Mouse (Mus musculus): ENCODE results near the gene Myh3. TPM values are rescaled to one million over a fixed set of nuclear protein-coding genes. Genes with fewer than 3 reads are reported as not detected.

Gene Myh3
- polyA plus RNA-seq, 1 experiment, result 0.36 TPM

- H3K4me3 ChIP-seq (ENCODE audit: low read depth, low read length), result no peak overlapping the region
- no peak overlapping the region for H3K27ac ChIP-seq (ENCODE audit: insufficient read depth, low read length)
- no peaks in the 10 kb centered on the region for H3K27me3 ChIP-seq (ENCODE audit: control insufficient read depth, insufficient read depth, low read length, poor library complexity, severe bottlenecking)
- H3K9me3 ChIP-seq (replicated peaks; ENCODE audit: control insufficient read depth, insufficient read depth, low read length, poor library complexity, severe bottlenecking), result no peaks in the 10 kb centered on the region
- no peak for TF ChIP-seq EP300 (IDR thresholded peaks at IDR 0.05; ENCODE audit: insufficient read depth, low read depth, low read length)
- no peak for TF ChIP-seq CTCF (IDR thresholded peaks at IDR 0.05; ENCODE audit: low read depth, low read length)
- TF ChIP-seq POLR2A (IDR thresholded peaks at IDR 0.05; ENCODE audit: insufficient read depth, low read length), result no peak
- H3K9ac ChIP-seq (ENCODE audit: low read depth, poor library complexity, severe bottlenecking), result no peak overlapping the region
- H3K4me1 ChIP-seq (ENCODE audit: control insufficient read depth, insufficient read depth, low read length), result no peaks in the 10 kb centered on the region
- H3K36me3 ChIP-seq (ENCODE audit: control insufficient read depth, insufficient read depth, low read length, poor library complexity, severe bottlenecking), result no peaks in the 10 kb centered on the region
Observed at GRCm38 (mm10) chr11:67116725-67117124, 38.6 kb downstream of the Myh3 start.

GRCm38 (mm10) chr11:67119539-67120070 lies 41.5 kb downstream of the Myh3 start:
- H3K9me3 ChIP-seq (replicated peaks; ENCODE audit: control insufficient read depth, insufficient read depth, low read length, poor library complexity, severe bottlenecking), result no peaks in the 10 kb centered on the region
- H3K36me3 ChIP-seq (ENCODE audit: control insufficient read depth, insufficient read depth, low read length, poor library complexity, severe bottlenecking), result no peaks in the 10 kb centered on the region
- H3K27ac ChIP-seq (ENCODE audit: insufficient read depth, low read length), result no peak overlapping the region
- H3K27me3 ChIP-seq (ENCODE audit: control insufficient read depth, insufficient read depth, low read length, poor library complexity, severe bottlenecking), result no peaks in the 10 kb centered on the region
- no peaks in the 10 kb centered on the region for H3K4me1 ChIP-seq (ENCODE audit: control insufficient read depth, insufficient read depth, low read length)
- TF ChIP-seq CTCF (IDR thresholded peaks at IDR 0.05; ENCODE audit: low read depth, low read length) (no peak), EP300 (IDR thresholded peaks at IDR 0.05; ENCODE audit: insufficient read depth, low read depth, low read length) (no peak), POLR2A (IDR thresholded peaks at IDR 0.05; ENCODE audit: insufficient read depth, low read length) (no peak)
- no peak overlapping the region for H3K9ac ChIP-seq (ENCODE audit: low read depth, poor library complexity, severe bottlenecking)
- H3K4me3 ChIP-seq (ENCODE audit: low read depth, low read length), result no peak overlapping the region

GRCm38 (mm10) chr11:67120697-67121294 lies 42.7 kb downstream of the Myh3 start:
- no peaks in the 10 kb centered on the region for H3K9me3 ChIP-seq (replicated peaks; ENCODE audit: control insufficient read depth, insufficient read depth, low read length, poor library complexity, severe bottlenecking)
- no peaks in the 10 kb centered on the region for H3K36me3 ChIP-seq (ENCODE audit: control insufficient read depth, insufficient read depth, low read length, poor library complexity, severe bottlenecking)
- no peaks in the 10 kb centered on the region for H3K4me1 ChIP-seq (ENCODE audit: control insufficient read depth, insufficient read depth, low read length)
- no peak overlapping the region for H3K9ac ChIP-seq (ENCODE audit: low read depth, poor library complexity, severe bottlenecking)
- no peak overlapping the region for H3K4me3 ChIP-seq (ENCODE audit: low read depth, low read length)
- no peaks in the 10 kb centered on the region for H3K27me3 ChIP-seq (ENCODE audit: control insufficient read depth, insufficient read depth, low read length, poor library complexity, severe bottlenecking)
- H3K27ac ChIP-seq (ENCODE audit: insufficient read depth, low read length), result no peak overlapping the region
- no peak for TF ChIP-seq POLR2A (IDR thresholded peaks at IDR 0.05; ENCODE audit: insufficient read depth, low read length)
- no peak for TF ChIP-seq CTCF (IDR thresholded peaks at IDR 0.05; ENCODE audit: low read depth, low read length)
- no peak for TF ChIP-seq EP300 (IDR thresholded peaks at IDR 0.05; ENCODE audit: insufficient read depth, low read depth, low read length)

- no peak overlapping the region for H3K9ac ChIP-seq (ENCODE audit: low read depth, poor library complexity, severe bottlenecking)
- TF ChIP-seq CTCF (IDR thresholded peaks at IDR 0.05; ENCODE audit: low read depth, low read length) (no peak), EP300 (IDR thresholded peaks at IDR 0.05; ENCODE audit: insufficient read depth, low read depth, low read length) (no peak), POLR2A (IDR thresholded peaks at IDR 0.05; ENCODE audit: insufficient read depth, low read length) (no peak)
Observed at GRCm38 (mm10) chr11:67124943-67125342, 46.8 kb downstream of the Myh3 start.

GRCm38 (mm10) chr11:67125361-67125760 lies 47.3 kb downstream of the Myh3 start:
- Histone ChIP-seq H3K36me3 (ENCODE audit: control insufficient read depth, insufficient read depth, low read length, poor library complexity, severe bottlenecking) (no peaks in the 10 kb centered on the region), H3K4me1 (ENCODE audit: control insufficient read depth, insufficient read depth, low read length) (no peaks in the 10 kb centered on the region), H3K27me3 (ENCODE audit: control insufficient read depth, insufficient read depth, low read length, poor library complexity, severe bottlenecking) (no peaks in the 10 kb centered on the region), H3K9ac (ENCODE audit: low read depth, poor library complexity, severe bottlenecking) (no peak overlapping the region), H3K9me3 (replicated peaks; ENCODE audit: control insufficient read depth, insufficient read depth, low read length, poor library complexity, severe bottlenecking) (peaks cover 13% of the 10 kb centered on the region; the same call in 1 of the 2 replicates), H3K27ac (ENCODE audit: insufficient read depth, low read length) (no peak overlapping the region), H3K4me3 (ENCODE audit: low read depth, low read length) (no peak overlapping the region)
- TF ChIP-seq CTCF (IDR thresholded peaks at IDR 0.05; ENCODE audit: low read depth, low read length), result no peak
- no peak for TF ChIP-seq POLR2A (IDR thresholded peaks at IDR 0.05; ENCODE audit: insufficient read depth, low read length)
- no peak for TF ChIP-seq EP300 (IDR thresholded peaks at IDR 0.05; ENCODE audit: insufficient read depth, low read depth, low read length)

More at GRCm38 (mm10) chr11:67124943-67125342, 46.8 kb downstream of the Myh3 start:
- peaks cover 13% of the 10 kb centered on the region; the same call in 1 of the 2 replicates for H3K9me3 ChIP-seq (replicated peaks; ENCODE audit: control insufficient read depth, insufficient read depth, low read length, poor library complexity, severe bottlenecking)
- no peak overlapping the region for H3K4me3 ChIP-seq (ENCODE audit: low read depth, low read length)
- H3K4me1 ChIP-seq (ENCODE audit: control insufficient read depth, insufficient read depth, low read length), result no peaks in the 10 kb centered on the region
- no peaks in the 10 kb centered on the region for H3K27me3 ChIP-seq (ENCODE audit: control insufficient read depth, insufficient read depth, low read length, poor library complexity, severe bottlenecking)
- H3K27ac ChIP-seq (ENCODE audit: insufficient read depth, low read length), result no peak overlapping the region
- no peaks in the 10 kb centered on the region for H3K36me3 ChIP-seq (ENCODE audit: control insufficient read depth, insufficient read depth, low read length, poor library complexity, severe bottlenecking)

GRCm38 (mm10) chr11:67133526-67133925 lies 55.4 kb downstream of the Myh3 start:
- no peak overlapping the region for H3K9ac ChIP-seq (ENCODE audit: low read depth, poor library complexity, severe bottlenecking)
- H3K27ac ChIP-seq (ENCODE audit: insufficient read depth, low read length), result no peak overlapping the region
- no peaks in the 10 kb centered on the region for H3K4me1 ChIP-seq (ENCODE audit: control insufficient read depth, insufficient read depth, low read length)
- H3K27me3 ChIP-seq (ENCODE audit: control insufficient read depth, insufficient read depth, low read length, poor library complexity, severe bottlenecking), result no peaks in the 10 kb centered on the region
- no peak overlapping the region for H3K4me3 ChIP-seq (ENCODE audit: low read depth, low read length)
- no peak for TF ChIP-seq EP300 (IDR thresholded peaks at IDR 0.05; ENCODE audit: insufficient read depth, low read depth, low read length)
- no peak for TF ChIP-seq CTCF (IDR thresholded peaks at IDR 0.05; ENCODE audit: low read depth, low read length)
- no peak for TF ChIP-seq POLR2A (IDR thresholded peaks at IDR 0.05; ENCODE audit: insufficient read depth, low read length)
- peaks cover 6% of the 10 kb centered on the region; the same call in 1 of the 2 replicates for H3K9me3 ChIP-seq (replicated peaks; ENCODE audit: control insufficient read depth, insufficient read depth, low read length, poor library complexity, severe bottlenecking)
- no peaks in the 10 kb centered on the region for H3K36me3 ChIP-seq (ENCODE audit: control insufficient read depth, insufficient read depth, low read length, poor library complexity, severe bottlenecking)
